In genomic region chr11:69369215-69369989, GRCm38 (mm10) we compare ENCODE assay signal across 8 mouse cellular contexts. TPM values are rescaled to one million over a fixed set of nuclear protein-coding genes. Genes with fewer than 3 reads are reported as not detected.
DNase-seq lines count a peak whose midpoint lies in the region; ATAC-seq and TF ChIP-seq lines count a peak whose summit lies in the region.

Gene Chd3, minus strand, starts transcription at chr11:69369406.

- peak within 1 kb of the TSS; percentile 100 for H3K9ac ChIP-seq in forebrain, postnatal 0 days
- peak within 1 kb of the TSS; percentile 99 for H3K9ac ChIP-seq in intestine, embryonic 16.5 days (ENCODE audit: low read depth, low read length)

- H3K4me3 ChIP-seq in layer of hippocampus, adult 2 months, result peak within 1 kb of the TSS; percentile 87
- peak within 1 kb of the TSS; percentile 88 for H3K4me3 ChIP-seq in forebrain, postnatal 0 days (ENCODE audit: low read depth, low read length)
- H3K4me3 ChIP-seq in intestine, embryonic 16.5 days (ENCODE audit: low read length), result peak within 1 kb of the TSS; percentile 81
- H3K4me3 ChIP-seq in macrophage (ENCODE audit: inconsistent target), result peak within 1 kb of the TSS; percentile 43

- under 1% methylated on average over 22 of the region's 34 CpGs for WGBS in forebrain, postnatal 0 days
- under 1% methylated on average over 20 of the region's 34 CpGs for WGBS in intestine, embryonic 16.5 days
- WGBS in macrophage (ENCODE audit: missing documents), result 13% methylated on average over 11 of the region's 34 CpGs

- H3K79me2 ChIP-seq in macrophage (ENCODE audit: inconsistent target), result peaks cover 12% of the 10 kb centered on the region; the same call in 1 of the 2 replicates

- ATAC-seq in forebrain, postnatal 0 days, result no peak
- no peak for ATAC-seq in intestine, embryonic 16.5 days

- peak within 1 kb of the TSS; percentile 94 for H3K4me2 ChIP-seq in forebrain, postnatal 0 days (ENCODE audit: low read depth)
- H3K4me2 ChIP-seq in intestine, embryonic 16.5 days (ENCODE audit: low read depth, low read length), result peak within 1 kb of the TSS; percentile 95

- no peaks in the 10 kb centered on the region for H3K27me3 ChIP-seq in forebrain, postnatal 0 days (ENCODE audit: insufficient read depth, low read length)
- no peaks in the 10 kb centered on the region for H3K27me3 ChIP-seq in intestine, embryonic 16.5 days (replicated peaks; ENCODE audit: control insufficient read depth, insufficient read depth, low read length)

- no peaks in the 10 kb centered on the region for H3K9me3 ChIP-seq in forebrain, postnatal 0 days (ENCODE audit: low read length)
- no peaks in the 10 kb centered on the region for H3K9me3 ChIP-seq in intestine, embryonic 16.5 days (ENCODE audit: control insufficient read depth, low read length)

- peaks cover 36% of the 10 kb centered on the region for H3K4me1 ChIP-seq in forebrain, postnatal 0 days (ENCODE audit: insufficient read depth)
- H3K4me1 ChIP-seq in intestine, embryonic 16.5 days (ENCODE audit: control insufficient read depth, insufficient read depth, low read length), result peaks cover 49% of the 10 kb centered on the region

- DNase-seq in layer of hippocampus, adult 2 months (ENCODE audit: low spot score in 2 of 2), result no peak
- no peak for DNase-seq in layer of hippocampus, adult 9-11 months
- DNase-seq in adrenal gland, postnatal 10 days, result no peak
- DNase-seq in forebrain, postnatal 0 days, result no peak
- peak; percentile 59 for DNase-seq in testis, postnatal 14 days (ENCODE audit: low spot score)
- DNase-seq in urinary bladder, adult 18-20 months (ENCODE audit: low spot score in 2 of 2), result no peak

- H3K36me3 ChIP-seq in forebrain, postnatal 0 days (ENCODE audit: insufficient read depth), result peaks cover 5% of the 10 kb centered on the region; the same call in 1 of the 2 replicates
- H3K36me3 ChIP-seq in intestine, embryonic 16.5 days (ENCODE audit: control insufficient read depth, insufficient read depth, low read length), result no peaks in the 10 kb centered on the region; the same call in 1 of the 2 replicates
- no peaks in the 10 kb centered on the region for H3K36me3 ChIP-seq in macrophage (ENCODE audit: inconsistent target)

- TF ChIP-seq CTCF in layer of hippocampus, adult 2 months (conservative IDR thresholded peaks at IDR 0.05), result no peak
- TF ChIP-seq CTCF in forebrain, postnatal 0 days (IDR thresholded peaks at IDR 0.05; ENCODE audit: low read depth), result no peak

- peak within 1 kb of the TSS; percentile 99 for H3K27ac ChIP-seq in layer of hippocampus, adult 2 months
- peak within 1 kb of the TSS; percentile 100 for H3K27ac ChIP-seq in forebrain, postnatal 0 days (ENCODE audit: low read depth, low read length)
- peak within 1 kb of the TSS; percentile 99 for H3K27ac ChIP-seq in intestine, embryonic 16.5 days (ENCODE audit: low read length)
- H3K27ac ChIP-seq in macrophage, result peak within 1 kb of the TSS; percentile 89

RNA-seq across cellular contexts. Expression of gene Chd3, which starts in this region (rescaled TPM):
- total RNA-seq in layer of hippocampus, adult 2 months (2021), result 100 to 1,000 TPM; 541 to 561 TPM
- total RNA-seq in adrenal gland, postnatal 10 days (2021), result 100 to 1,000 TPM in 1 of 2 experiments, 10 to 100 TPM in 1; 93.8 to 128 TPM
- 356 and 381 TPM in 2 replicates for total RNA-seq in forebrain, postnatal 0 days (2014; rRNA removed)
- 55.3 and 74.7 TPM in 2 replicates for polyA plus RNA-seq in forebrain, postnatal 0 days (2015; fragmentation: Nextera tagmentation; extraction: Ambion mirVana)
- polyA plus RNA-seq in intestine, embryonic 16.5 days (2015; fragmentation: Nextera tagmentation; extraction: Ambion mirVana), result 33.4 and 35.5 TPM in 2 replicates
- total RNA-seq in macrophage (2018; cell fraction: chromatin; rRNA removed), result 100 to 1,000 TPM in 25 of 26 experiments, 10 to 100 TPM in 1; 63.9 to 453 (median 249) TPM
- total RNA-seq in macrophage (2018; cell fraction: cytosol; rRNA removed), result 10 to 100 TPM; 29.0 to 87.7 (median 51.6) TPM
- total RNA-seq in macrophage (2018; cell fraction: nucleus; rRNA removed), result 100 to 1,000 TPM in 19 of 26 experiments, 10 to 100 TPM in 7; 53.3 to 254 (median 120) TPM
- 43.6 to 105 TPM (median 82.3 TPM) in 3 replicates for polyA plus RNA-seq in macrophage (2018)
